9 mouse cellular contexts compared by ENCODE assay signal in genomic region chr2:155928711-155929345, GRCm38 (mm10). TPM values are rescaled to one million over a fixed set of nuclear protein-coding genes. Genes with fewer than 3 reads are reported as not detected.
A peak's percentile ranks its signal among the peaks of the same experiment; 100 is the strongest.
DNase-seq lines count a peak whose midpoint lies in the region; ATAC-seq lines count a peak whose summit lies in the region.
"Had no signal": no experiment of that assay in that cellular context is flagged by ENCODE, and none has a peak within 500 bp of the region (broad histone marks: within the 10 kb centered on the region; RNA-seq: fewer than 3 reads in every experiment).

No protein-coding gene starts in this region.

- ATAC-seq in midbrain, embryonic 12.5 days (ENCODE audit: low FRiP score, low read depth): no peak

- intact Hi-C loops in gastrocnemius, postnatal 14 days (cut with DNase I; ENCODE audit: low total_unique reads): no loop called here

- no peaks in the 10 kb centered on the region for H3K9me3 ChIP-seq in heart, embryonic 10.5 days
- H3K9me3 ChIP-seq in midbrain, embryonic 12.5 days: no peaks in the 10 kb centered on the region

- WGBS in heart, embryonic 10.5 days: 79% methylated on average over 7 of the region's 7 CpGs
- 82% methylated on average over 7 of the region's 7 CpGs for WGBS in midbrain, embryonic 12.5 days

- DNase-seq in heart, embryonic 10.5 days (ENCODE audit: low spot score): no peak
- no peak for DNase-seq in heart, adult 11 months
- DNase-seq in kidney, adult 11 months: peak; percentile 23
- no peak for DNase-seq in left cerebral cortex, adult 18-20 months (ENCODE audit: low spot score in 2 of 2)
- DNase-seq in gastrocnemius, postnatal 14 days: no peak
- no peak for DNase-seq in lung, adult 18-20 months

- peak overlapping the region; percentile 94 for H3K27ac ChIP-seq in heart, embryonic 10.5 days
- peak overlapping the region; percentile 67 for H3K27ac ChIP-seq in brown adipose tissue, adult 24 weeks (replicated peaks; ENCODE audit: low read depth, low read length)
- no peak overlapping the region for H3K27ac ChIP-seq in midbrain, embryonic 12.5 days (replicated peaks)

- H3K27me3 ChIP-seq in heart, embryonic 10.5 days (ENCODE audit: insufficient read depth, poor library complexity, severe bottlenecking): no peaks in the 10 kb centered on the region
- H3K27me3 ChIP-seq in midbrain, embryonic 12.5 days: no peaks in the 10 kb centered on the region
- H3K27me3 ChIP-seq: Patski had no signal

- H3K4me1 ChIP-seq in heart, embryonic 10.5 days: peaks cover 8% of the 10 kb centered on the region
- peaks cover 5% of the 10 kb centered on the region; the same call in 1 of the 2 replicates for H3K4me1 ChIP-seq in brown adipose tissue, adult 24 weeks (ENCODE audit: control insufficient read depth, insufficient read depth, insufficient read length, low read length)
- H3K4me1 ChIP-seq in midbrain, embryonic 12.5 days: peaks cover 16% of the 10 kb centered on the region

- H3K9ac ChIP-seq in midbrain, embryonic 12.5 days (replicated peaks): no peak overlapping the region

- H3K4me3 ChIP-seq in heart, embryonic 10.5 days: peak overlapping the region; percentile 74
- peak overlapping the region; percentile 65 for H3K4me3 ChIP-seq in brown adipose tissue, adult 24 weeks (ENCODE audit: insufficient read depth, low read depth, low read length)
- H3K4me3 ChIP-seq in midbrain, embryonic 12.5 days: peak overlapping the region; percentile 68

- H3K36me3 ChIP-seq in heart, embryonic 10.5 days: peaks cover 21% of the 10 kb centered on the region
- H3K36me3 ChIP-seq in midbrain, embryonic 12.5 days: 0 out of 2 replicates have a peak, but pooled peaks cover 4% of the 10 kb centered on the region

- H3K4me2 ChIP-seq in midbrain, embryonic 12.5 days (replicated peaks): peak overlapping the region; percentile 82

RNA-seq across cellular contexts. Expression of gene Uqcc1, which starts 1.3 kb away (rescaled TPM):
- 100 and 112 TPM in 2 replicates for polyA plus RNA-seq in heart, embryonic 10.5 days (2016; fragmentation: Nextera tagmentation; extraction: Ambion mirVana)
- polyA plus RNA-seq in brown adipose tissue, adult 24 weeks (2012; ENCODE audit: insufficient read depth, insufficient read length, missing spikeins): 178 and 202 TPM in 2 replicates
- 73.7 and 87.6 TPM in 2 replicates for polyA plus RNA-seq in midbrain, embryonic 12.5 days (2016; fragmentation: Nextera tagmentation; extraction: Ambion mirVana)
- 10 to 100 TPM; 84.7 to 91.8 TPM for total RNA-seq in left cerebral cortex, adult 18-20 months (2021)
- total RNA-seq in gastrocnemius, postnatal 14 days (2021): 100 to 1,000 TPM; 106 to 129 TPM

RNA-seq across cellular contexts. Expression of gene Gm15557, which starts 11.7 kb away (rescaled TPM):
- polyA plus RNA-seq in heart, embryonic 10.5 days (2016; fragmentation: Nextera tagmentation; extraction: Ambion mirVana): not detected in 2 replicates
- not detected in 2 replicates for polyA plus RNA-seq in brown adipose tissue, adult 24 weeks (2012; ENCODE audit: insufficient read depth, insufficient read length, missing spikeins)
- not detected in 2 replicates for polyA plus RNA-seq in midbrain, embryonic 12.5 days (2016; fragmentation: Nextera tagmentation; extraction: Ambion mirVana)
- total RNA-seq in left cerebral cortex, adult 18-20 months (2021): not detected
- total RNA-seq in gastrocnemius, postnatal 14 days (2021): not detected
- polyA plus RNA-seq: Patski had no signal

RNA-seq across cellular contexts. Expression of gene Gdf5, which starts 16.3 kb away (rescaled TPM):
- 0.25 and 0.29 TPM in 2 replicates for polyA plus RNA-seq in heart, embryonic 10.5 days (2016; fragmentation: Nextera tagmentation; extraction: Ambion mirVana)
- 2.4 and 3.1 TPM in 2 replicates for polyA plus RNA-seq in brown adipose tissue, adult 24 weeks (2012; ENCODE audit: insufficient read depth, insufficient read length, missing spikeins)
- 0.59 and 1.0 TPM in 2 replicates for polyA plus RNA-seq in midbrain, embryonic 12.5 days (2016; fragmentation: Nextera tagmentation; extraction: Ambion mirVana)
- under 1 TPM; 0.19 to 0.21 TPM for total RNA-seq in left cerebral cortex, adult 18-20 months (2021)
- not detected for total RNA-seq in gastrocnemius, postnatal 14 days (2021)

RNA-seq across cellular contexts. Expression of gene Cep250, which starts 27.4 kb away (rescaled TPM):
- polyA plus RNA-seq in heart, embryonic 10.5 days (2016; fragmentation: Nextera tagmentation; extraction: Ambion mirVana): 15.7 and 17.6 TPM in 2 replicates
- 2.6 and 3.4 TPM in 2 replicates for polyA plus RNA-seq in brown adipose tissue, adult 24 weeks (2012; ENCODE audit: insufficient read depth, insufficient read length, missing spikeins)
- polyA plus RNA-seq in midbrain, embryonic 12.5 days (2016; fragmentation: Nextera tagmentation; extraction: Ambion mirVana): 26.3 and 27.3 TPM in 2 replicates
- 10 to 100 TPM; 18.2 to 19.5 TPM for total RNA-seq in left cerebral cortex, adult 18-20 months (2021)
- total RNA-seq in gastrocnemius, postnatal 14 days (2021): 1 to 10 TPM; 5.5 to 5.6 TPM
